Mouse (Mus musculus): ENCODE results near the gene Afap1l2. TPM values are rescaled to one million over a fixed set of nuclear protein-coding genes. Genes with fewer than 3 reads are reported as not detected.

Gene Afap1l2
- polyA plus RNA-seq, 1 experiment from 2014 or later, result 1.7 TPM

- ATAC-seq (ENCODE audit: extremely low read depth, insufficient number of reproducible peaks, low FRiP score, low TSS enrichment), result no peak
- 78% methylated on average over 6 of the region's 6 CpGs for whole genome bisulfite sequencing
- peaks cover 11% of the 10 kb centered on the region for H3K4me1 ChIP-seq
- H3K9ac ChIP-seq, result no peak overlapping the region
- no peak overlapping the region for H3K4me3 ChIP-seq
- H3K4me2 ChIP-seq, result no peak overlapping the region
- no peaks in the 10 kb centered on the region for H3K9me3 ChIP-seq
- H3K27ac ChIP-seq (replicated peaks), result no peak overlapping the region
- H3K36me3 ChIP-seq, result no peaks in the 10 kb centered on the region
- H3K27me3 ChIP-seq (replicated peaks), result no peaks in the 10 kb centered on the region
These were observed 72.9 kb downstream of the Afap1l2 start for GRCm38 (mm10) chr19:56935111-56935510.

DNA sequence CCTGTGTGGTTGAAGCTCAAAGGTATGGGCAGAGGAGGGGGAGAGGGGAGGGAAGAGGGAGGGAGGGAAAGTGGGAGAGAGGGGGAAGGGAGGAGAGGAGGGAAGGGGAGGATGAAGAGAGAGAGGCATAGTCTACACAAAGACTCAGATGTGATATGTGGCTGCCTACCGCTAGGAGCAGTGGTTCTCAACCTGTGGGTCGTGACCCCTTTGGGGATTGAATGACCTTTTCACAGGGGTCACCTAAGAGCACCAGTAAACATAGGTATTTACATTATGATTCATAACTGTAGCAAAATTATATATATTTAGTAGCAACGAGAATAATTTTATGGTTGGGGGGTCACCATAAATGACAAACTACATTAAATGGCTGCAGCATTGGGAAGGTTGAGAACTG, 74.2 kb downstream of the Afap1l2 start:
- Histone ChIP-seq H3K36me3 (no peaks in the 10 kb centered on the region), H3K27me3 (replicated peaks) (no peaks in the 10 kb centered on the region)
- 70% methylated on average over 3 of the region's 3 CpGs for WGBS

DNA sequence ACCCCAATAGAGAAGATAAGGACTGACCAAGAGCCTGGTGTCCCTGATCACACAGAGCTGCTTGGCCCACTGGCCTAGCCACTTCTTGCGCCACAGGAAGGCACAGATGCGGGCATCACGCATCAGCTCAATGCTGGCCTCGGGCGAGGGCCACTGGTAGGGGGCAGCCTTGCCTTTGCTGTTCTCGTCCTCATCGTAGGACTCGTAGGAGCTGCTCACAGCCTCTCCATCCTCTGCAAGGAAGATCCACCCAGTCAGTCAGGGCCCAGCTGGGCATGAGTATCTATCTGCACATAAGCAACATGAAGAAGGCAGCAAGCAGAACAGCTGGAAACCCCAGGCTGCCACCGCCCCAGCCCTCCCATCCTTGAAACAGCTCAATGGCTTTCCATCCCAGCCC, 78.0 kb downstream of the Afap1l2 start:
- Histone ChIP-seq H3K36me3 (no peaks in the 10 kb centered on the region), H3K27me3 (replicated peaks) (peaks cover 9% of the 10 kb centered on the region; the same call in 1 of the 2 replicates), H3K9me3 (no peaks in the 10 kb centered on the region), H3K27ac (replicated peaks) (no peak overlapping the region), H3K4me2 (no peak overlapping the region), H3K4me1 (peaks cover 11% of the 10 kb centered on the region), H3K4me3 (no peak overlapping the region), H3K9ac (no peak overlapping the region)
- ATAC-seq (ENCODE audit: extremely low read depth, insufficient number of reproducible peaks, low FRiP score, low TSS enrichment), result no peak
- WGBS, result 67% methylated on average over 9 of the region's 9 CpGs

More for the DNA sequence above, 74.2 kb downstream of the Afap1l2 start:
- no peak overlapping the region for H3K4me2 ChIP-seq
- peaks cover 12% of the 10 kb centered on the region for H3K4me1 ChIP-seq
- no peak overlapping the region for H3K4me3 ChIP-seq
- ATAC-seq (ENCODE audit: extremely low read depth, insufficient number of reproducible peaks, low FRiP score, low TSS enrichment), result no peak
- no peak overlapping the region for H3K27ac ChIP-seq (replicated peaks)
- H3K9me3 ChIP-seq, result no peaks in the 10 kb centered on the region
- no peak overlapping the region for H3K9ac ChIP-seq

DNA sequence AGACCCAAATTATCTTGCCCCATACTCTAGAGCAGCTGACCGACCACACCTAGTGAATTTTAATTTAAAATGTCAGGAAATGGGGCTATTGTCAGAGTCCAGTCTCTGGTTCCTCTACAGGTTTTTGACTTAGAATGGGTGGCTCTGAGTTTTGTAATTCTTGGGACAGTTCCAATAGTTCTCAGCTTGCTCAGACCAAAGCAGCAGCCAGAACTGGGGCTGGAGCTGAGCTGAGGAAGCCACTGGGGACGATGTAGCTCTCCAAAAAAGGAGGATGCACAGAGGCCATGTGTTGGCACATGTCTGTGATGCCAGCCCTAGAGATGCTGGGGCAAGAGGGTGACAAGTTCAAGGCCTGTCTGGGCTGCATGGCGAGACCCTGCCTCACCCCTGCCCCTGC, 78.6 kb downstream of the Afap1l2 start:
- Histone ChIP-seq H3K4me2 (no peak overlapping the region), H3K27me3 (replicated peaks) (peaks cover 9% of the 10 kb centered on the region; the same call in 1 of the 2 replicates), H3K27ac (replicated peaks) (no peak overlapping the region), H3K36me3 (no peaks in the 10 kb centered on the region), H3K9ac (no peak overlapping the region), H3K9me3 (no peaks in the 10 kb centered on the region), H3K4me1 (peaks cover 11% of the 10 kb centered on the region), H3K4me3 (no peak overlapping the region)
- no peak for ATAC-seq (ENCODE audit: extremely low read depth, insufficient number of reproducible peaks, low FRiP score, low TSS enrichment)
- 48% methylated on average over 3 of the region's 3 CpGs for WGBS

DNA sequence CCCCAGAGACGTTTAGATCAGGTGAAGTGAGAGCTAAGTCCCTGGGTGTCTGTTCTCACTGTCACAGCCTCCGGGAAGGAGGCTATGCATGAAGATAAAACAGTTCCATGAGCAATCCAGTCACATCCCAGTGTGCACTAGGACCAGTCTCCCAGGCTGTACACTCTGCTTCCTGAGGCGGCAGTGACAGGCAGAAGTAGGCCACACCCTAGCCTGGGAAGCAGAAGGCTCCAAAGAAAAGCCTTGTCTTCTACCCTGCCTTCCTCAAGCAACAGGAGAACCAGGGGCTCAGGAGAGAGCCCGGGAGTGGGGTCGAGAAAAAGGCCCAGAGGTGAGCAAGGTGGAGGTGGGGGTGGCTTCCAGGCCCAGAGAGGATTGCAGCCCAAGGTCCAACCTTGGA, 86.3 kb downstream of the Afap1l2 start:
- Histone ChIP-seq H3K9me3 (no peaks in the 10 kb centered on the region), H3K4me3 (no peak overlapping the region), H3K4me2 (no peak overlapping the region), H3K36me3 (no peaks in the 10 kb centered on the region), H3K27ac (replicated peaks) (no peak overlapping the region), H3K27me3 (replicated peaks) (peaks cover 11% of the 10 kb centered on the region; the same call in 1 of the 2 replicates), H3K4me1 (0 out of 2 replicates have a peak, but pooled peaks cover 3% of the 10 kb centered on the region), H3K9ac (no peak overlapping the region)
- no peak for ATAC-seq (ENCODE audit: extremely low read depth, insufficient number of reproducible peaks, low FRiP score, low TSS enrichment)
- 39% methylated on average over 5 of the region's 5 CpGs for WGBS

DNA sequence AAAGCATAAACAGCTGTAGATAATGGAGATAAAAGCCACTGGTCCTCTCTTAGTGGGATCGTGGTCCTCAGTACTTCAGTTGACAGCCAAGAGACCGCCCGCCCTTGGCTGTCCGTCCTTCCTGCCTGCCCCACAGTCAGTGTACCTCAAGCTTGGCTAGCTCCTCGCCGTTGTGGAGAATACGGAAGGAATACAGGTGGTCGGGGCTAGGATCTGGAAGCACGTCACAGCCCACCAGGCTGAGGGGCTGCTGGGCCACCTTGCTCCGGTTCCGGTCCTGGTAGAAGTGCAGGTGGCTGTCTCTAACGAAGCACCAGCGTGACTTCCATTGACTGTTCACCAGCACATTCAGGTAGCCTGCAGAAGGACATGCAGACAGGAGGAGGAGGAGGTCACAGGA, 87.8 kb downstream of the Afap1l2 start:
- no peak overlapping the region for H3K4me3 ChIP-seq
- no peak for ATAC-seq (ENCODE audit: extremely low read depth, insufficient number of reproducible peaks, low FRiP score, low TSS enrichment)
- 86% methylated on average over 13 of the region's 13 CpGs for WGBS

DNA sequence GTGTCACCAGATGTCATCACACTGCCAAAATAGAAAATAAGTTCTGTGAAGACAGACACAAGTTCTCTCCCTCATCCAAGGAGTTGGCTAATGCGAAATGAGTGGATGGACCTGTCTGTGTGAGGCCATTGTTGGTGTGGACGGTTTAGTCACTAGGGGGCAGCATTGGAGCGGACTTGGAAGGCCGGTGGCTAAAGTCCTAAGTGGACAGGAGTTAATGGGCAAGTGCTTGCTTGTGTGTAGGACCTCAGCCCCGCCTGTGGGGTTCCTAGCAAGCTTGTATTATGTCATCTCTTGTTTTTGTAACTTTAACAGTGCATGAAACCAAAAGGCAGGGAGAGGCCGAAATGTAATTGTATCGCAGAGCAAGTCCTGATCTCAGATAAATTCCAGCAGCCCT, 88.4 kb downstream of the Afap1l2 start:
- H3K9ac ChIP-seq, result no peak overlapping the region
- WGBS, result 23% methylated on average over 7 of the region's 7 CpGs

More for the DNA sequence above, 87.8 kb downstream of the Afap1l2 start:
- Histone ChIP-seq H3K9ac (no peak overlapping the region), H3K4me2 (no peak overlapping the region), H3K4me1 (no peaks in the 10 kb centered on the region), H3K36me3 (no peaks in the 10 kb centered on the region), H3K27ac (replicated peaks) (no peak overlapping the region), H3K27me3 (replicated peaks) (peaks cover 11% of the 10 kb centered on the region; the same call in 1 of the 2 replicates), H3K9me3 (no peaks in the 10 kb centered on the region)

GRCm38 (mm10) chr19:56915084-56915483, 92.9 kb downstream of the Afap1l2 start:
- Histone ChIP-seq H3K9ac (no peak overlapping the region), H3K4me2 (no peak overlapping the region), H3K4me1 (no peaks in the 10 kb centered on the region), H3K4me3 (no peak overlapping the region), H3K9me3 (peaks cover 5% of the 10 kb centered on the region; the same call in 1 of the 2 replicates), H3K36me3 (no peaks in the 10 kb centered on the region), H3K27me3 (replicated peaks) (peaks cover 10% of the 10 kb centered on the region; the same call in 1 of the 2 replicates), H3K27ac (replicated peaks) (no peak overlapping the region)
- WGBS, result 54% methylated on average over 6 of the region's 6 CpGs
- no peak for ATAC-seq (ENCODE audit: extremely low read depth, insufficient number of reproducible peaks, low FRiP score, low TSS enrichment)

More for the DNA sequence above, 88.4 kb downstream of the Afap1l2 start:
- Histone ChIP-seq H3K27ac (replicated peaks) (no peak overlapping the region), H3K27me3 (replicated peaks) (peaks cover 11% of the 10 kb centered on the region; the same call in 1 of the 2 replicates), H3K9me3 (peaks cover 1% of the 10 kb centered on the region; the same call in 1 of the 2 replicates), H3K36me3 (no peaks in the 10 kb centered on the region), H3K4me3 (no peak overlapping the region), H3K4me1 (no peaks in the 10 kb centered on the region), H3K4me2 (no peak overlapping the region)
- ATAC-seq (ENCODE audit: extremely low read depth, insufficient number of reproducible peaks, low FRiP score, low TSS enrichment), result no peak

GRCm38 (mm10) chr19:56914658-56915057, 93.4 kb downstream of the Afap1l2 start:
- 91% methylated on average over 3 of the region's 3 CpGs for WGBS
- H3K27ac ChIP-seq (replicated peaks), result no peak overlapping the region

DNA sequence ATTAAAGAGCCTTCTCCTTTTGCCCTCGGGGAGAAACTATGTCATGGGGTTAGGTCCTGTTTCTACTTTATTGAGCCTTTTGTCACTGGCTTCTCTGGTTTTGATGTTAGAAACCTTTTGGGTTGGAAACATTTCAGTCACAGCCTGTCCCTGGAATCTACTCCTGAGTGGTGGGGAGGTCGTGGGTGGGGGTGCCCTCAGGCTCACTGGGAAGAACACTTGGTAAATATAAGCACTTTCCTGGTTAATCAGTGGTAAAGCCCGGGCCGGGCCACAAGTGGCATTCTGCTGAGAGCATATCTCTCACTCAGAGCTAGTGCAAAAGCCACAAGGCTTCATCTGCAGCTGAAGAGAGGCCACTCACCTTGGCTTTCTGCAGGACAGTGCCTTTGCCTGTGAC, 94.3 kb downstream of the Afap1l2 start:
- no peaks in the 10 kb centered on the region for H3K36me3 ChIP-seq
- no peak overlapping the region for H3K9ac ChIP-seq
- H3K4me2 ChIP-seq, result no peak overlapping the region
- ATAC-seq (ENCODE audit: extremely low read depth, insufficient number of reproducible peaks, low FRiP score, low TSS enrichment), result no peak
- no peaks in the 10 kb centered on the region for H3K4me1 ChIP-seq
- 78% methylated on average over 4 of the region's 4 CpGs for WGBS
- no peak overlapping the region for H3K27ac ChIP-seq (replicated peaks)
- H3K9me3 ChIP-seq, result peaks cover 5% of the 10 kb centered on the region; the same call in 1 of the 2 replicates
- H3K4me3 ChIP-seq, result no peak overlapping the region
- H3K27me3 ChIP-seq (replicated peaks), result peaks cover 10% of the 10 kb centered on the region; the same call in 1 of the 2 replicates

More at GRCm38 (mm10) chr19:56914658-56915057, 93.4 kb downstream of the Afap1l2 start:
- Histone ChIP-seq H3K36me3 (no peaks in the 10 kb centered on the region), H3K4me3 (no peak overlapping the region), H3K4me1 (no peaks in the 10 kb centered on the region), H3K9me3 (peaks cover 5% of the 10 kb centered on the region; the same call in 1 of the 2 replicates), H3K27me3 (replicated peaks) (peaks cover 10% of the 10 kb centered on the region; the same call in 1 of the 2 replicates), H3K9ac (no peak overlapping the region), H3K4me2 (no peak overlapping the region)
- ATAC-seq (ENCODE audit: extremely low read depth, insufficient number of reproducible peaks, low FRiP score, low TSS enrichment), result no peak

- no peak overlapping the region for H3K4me2 ChIP-seq
- peaks cover 7% of the 10 kb centered on the region for H3K4me1 ChIP-seq
- ATAC-seq (ENCODE audit: extremely low read depth, insufficient number of reproducible peaks, low FRiP score, low TSS enrichment), result no peak
- no peak overlapping the region for H3K4me3 ChIP-seq
- no peak overlapping the region for H3K9ac ChIP-seq
- peaks cover 5% of the 10 kb centered on the region; the same call in 1 of the 2 replicates for H3K9me3 ChIP-seq
- H3K27me3 ChIP-seq (replicated peaks), result 0 out of 2 replicates have a peak, but pooled peaks cover 7% of the 10 kb centered on the region
- no peak overlapping the region for H3K27ac ChIP-seq (replicated peaks)
- 52% methylated on average over 11 of the region's 11 CpGs for WGBS
- no peaks in the 10 kb centered on the region for H3K36me3 ChIP-seq
These were observed 97.5 kb downstream of the Afap1l2 start for GRCm38 (mm10) chr19:56910561-56910960.

All from heart, embryonic 13.5 days (tissue).